Mouse (Mus musculus) kidney, adult 2 months (tissue): ENCODE measurements around the gene Tnxb.

Source experiments
- CTCF ChIP-seq: fragments of 200-500 bp; conservative IDR thresholded peaks from 2 replicates; pipeline ENCODE4 v1.5.1; 2011; ENCODE audit warnings: low read depth, mild to moderate bottlenecking, control low read depth, low read length, moderate library complexity, mixed read lengths; ENCODE audit not compliant: insufficient read depth, insufficient read length
- POLR2A ChIP-seq: fragments of 200-500 bp; IDR thresholded peaks from one replicate; pipeline ENCODE4 v1.6.1; 2011; ENCODE audit warnings: low read depth, low read length, control low read depth

DNA sequence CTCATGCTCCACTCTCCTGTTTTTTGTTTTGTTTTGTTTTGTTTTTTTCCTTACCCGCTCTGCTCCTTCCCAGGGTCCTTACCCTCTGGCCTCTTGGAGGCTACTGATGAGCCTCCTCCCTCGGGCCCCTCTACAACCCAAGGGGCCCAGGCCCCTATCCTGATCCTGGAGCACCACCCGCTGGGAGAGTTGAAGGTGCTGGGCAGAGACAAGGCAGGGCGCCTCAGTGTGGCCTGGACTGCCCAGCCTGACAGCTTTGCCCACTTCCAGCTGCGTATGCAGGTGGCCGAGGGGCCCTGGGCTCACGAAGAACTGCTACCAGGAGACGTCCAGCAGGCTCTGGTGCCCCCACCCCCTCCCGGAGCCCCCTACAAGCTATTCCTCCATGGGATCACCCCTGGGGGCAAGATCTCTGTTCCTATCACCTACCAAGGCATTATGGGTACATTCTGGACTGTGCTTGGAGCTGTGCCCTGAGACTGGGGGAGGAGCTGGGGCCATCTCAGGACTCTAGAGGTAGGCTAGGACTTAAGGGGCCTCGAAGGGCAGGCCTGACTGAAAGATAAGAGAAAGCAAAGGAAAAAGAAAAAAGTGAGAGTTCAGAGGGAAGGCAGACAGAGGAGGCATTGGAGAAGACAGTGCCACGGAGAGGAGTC lies 11.7 kb downstream of the Tnxb start:
- no peak for TF ChIP-seq CTCF
- TF ChIP-seq POLR2A, result no peak
